Mouse (Mus musculus): ENCODE data around the gene Aen. TPM values are rescaled to one million over a fixed set of nuclear protein-coding genes. Genes with fewer than 3 reads are reported as not detected.

Aen gene
- polyA plus RNA-seq (2012): 117 and 201 TPM in 2 replicates

DNA sequence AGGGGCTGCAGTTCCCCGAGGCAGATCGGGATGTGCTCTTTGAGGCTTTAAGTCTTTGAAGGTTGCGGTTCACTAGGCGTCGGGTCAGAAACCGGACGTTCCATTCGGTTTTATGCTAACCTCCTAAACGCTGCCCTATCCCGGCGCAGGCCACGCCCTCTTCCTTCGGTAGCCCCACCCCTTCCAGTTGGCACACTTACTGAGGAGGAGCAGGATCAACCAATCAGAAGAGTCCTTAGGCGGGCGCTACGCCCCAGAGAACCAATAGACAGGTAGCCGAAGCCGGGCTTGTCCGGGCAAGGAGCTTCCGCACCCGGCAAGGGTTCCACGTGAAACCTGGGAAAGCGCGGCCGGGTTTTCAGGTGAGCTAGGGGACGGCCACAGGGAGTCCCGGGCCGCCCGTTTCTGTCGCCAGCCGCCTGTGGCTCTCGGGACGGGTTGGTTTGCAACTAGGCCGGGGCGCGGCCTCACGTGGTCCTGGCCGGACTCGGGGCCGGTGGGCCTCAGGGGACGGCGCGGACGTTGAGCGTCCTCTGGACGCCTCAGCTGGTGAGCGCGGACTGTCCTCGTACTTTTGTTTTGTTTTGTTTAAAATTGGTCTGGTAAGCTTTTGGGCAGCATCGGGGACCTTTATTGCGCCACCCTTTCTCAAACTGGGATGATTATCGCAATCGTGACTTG is at the start of gene Aen:
Aen (plus strand) TSS at position 202 of the 681 bp plus-strand sequence.
- TF ChIP-seq GATA1 (IDR thresholded peaks at IDR 0.05; ENCODE audit: low read length): no peak

GRCm38 (mm10) chr7:78846066-78846716 is 49.5 kb upstream of the Aen start:
- no peak for TF ChIP-seq GATA1 (IDR thresholded peaks at IDR 0.05; ENCODE audit: low read length)

GRCm38 (mm10) chr7:78846737-78847434 is 48.8 kb upstream of the Aen start, which contains the start of gene Det1:
Det1 (minus strand) TSS chr7:78847263.
- no peak for TF ChIP-seq GATA1 (IDR thresholded peaks at IDR 0.05; ENCODE audit: low read length)

DNA sequence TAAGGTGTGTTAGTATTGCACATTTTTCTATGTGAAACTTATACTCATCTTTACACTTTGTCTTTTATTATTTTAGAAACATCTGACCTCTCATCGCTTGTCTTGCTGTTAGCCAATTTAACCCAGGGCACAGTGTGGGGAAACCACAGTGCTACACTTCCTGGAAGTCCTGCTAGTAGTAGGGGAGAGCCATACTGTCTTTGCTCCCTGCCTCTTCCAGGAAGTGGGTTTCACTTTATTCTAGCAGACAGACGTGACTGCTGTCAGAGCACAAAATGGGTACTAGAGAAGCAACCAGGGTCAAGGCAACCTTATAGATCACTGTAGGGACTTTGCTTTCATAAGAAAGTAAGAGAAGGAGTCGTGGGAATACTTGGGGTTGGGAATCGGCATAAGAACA is 41.6 kb upstream of the Aen start:
- TF ChIP-seq GATA1 (IDR thresholded peaks at IDR 0.05; ENCODE audit: low read length): no peak

- no peak for TF ChIP-seq GATA1 (IDR thresholded peaks at IDR 0.05; ENCODE audit: low read length)
Measured at GRCm38 (mm10) chr7:78855044-78855655, 40.5 kb upstream of the Aen start.

DNA sequence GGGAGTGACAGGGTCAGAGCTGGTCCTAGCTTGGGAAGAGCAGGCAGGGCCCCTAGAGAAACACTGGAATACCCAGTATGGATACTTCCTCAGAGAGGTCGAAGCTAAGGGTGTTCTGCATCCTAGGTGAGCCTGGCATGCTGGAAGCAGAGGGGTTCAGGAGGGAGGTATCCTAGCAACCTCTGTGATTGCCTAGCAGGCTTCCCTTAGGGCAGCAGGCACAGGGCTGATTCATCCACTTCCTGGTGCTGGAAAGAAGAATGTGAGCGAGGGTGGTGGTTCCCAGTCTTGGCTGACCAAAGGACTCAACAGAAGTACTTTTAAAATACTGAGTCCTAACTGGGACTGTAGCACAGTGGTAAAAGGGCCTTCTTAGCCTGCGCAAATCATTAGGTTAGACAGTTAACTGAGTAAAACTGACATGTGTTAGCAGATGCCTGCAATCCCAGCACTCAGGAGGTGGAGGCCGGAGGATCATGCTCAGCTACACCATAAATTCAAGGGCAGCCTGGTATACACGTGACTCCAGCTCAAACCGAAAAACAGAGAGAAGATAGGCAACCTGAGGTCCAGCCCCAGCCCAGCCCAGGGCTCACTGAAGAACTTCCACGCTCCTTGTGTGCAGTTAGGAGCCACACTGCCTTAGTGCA is 31.7 kb upstream of the Aen start:
- no peak for TF ChIP-seq GATA1 (IDR thresholded peaks at IDR 0.05; ENCODE audit: low read length)

DNA sequence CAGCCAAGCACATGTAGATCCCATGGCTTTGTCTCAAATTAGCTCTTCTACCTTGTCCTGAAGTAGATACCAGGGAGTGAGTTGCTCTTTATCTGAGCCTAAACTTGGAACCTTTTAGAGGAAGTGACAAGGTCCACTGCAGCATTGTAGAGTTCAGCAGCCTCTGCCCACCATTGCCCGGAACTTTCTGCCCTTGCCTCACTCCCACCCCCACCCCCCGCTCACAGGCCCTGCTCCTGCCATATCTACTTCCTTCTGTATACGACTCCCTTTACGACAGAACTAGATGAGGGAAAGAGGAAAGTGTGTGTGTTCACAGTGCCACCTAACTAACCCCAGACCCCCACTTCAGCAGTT is 31.2 kb upstream of the Aen start:
- no peak for TF ChIP-seq GATA1 (IDR thresholded peaks at IDR 0.05; ENCODE audit: low read length)

DNA sequence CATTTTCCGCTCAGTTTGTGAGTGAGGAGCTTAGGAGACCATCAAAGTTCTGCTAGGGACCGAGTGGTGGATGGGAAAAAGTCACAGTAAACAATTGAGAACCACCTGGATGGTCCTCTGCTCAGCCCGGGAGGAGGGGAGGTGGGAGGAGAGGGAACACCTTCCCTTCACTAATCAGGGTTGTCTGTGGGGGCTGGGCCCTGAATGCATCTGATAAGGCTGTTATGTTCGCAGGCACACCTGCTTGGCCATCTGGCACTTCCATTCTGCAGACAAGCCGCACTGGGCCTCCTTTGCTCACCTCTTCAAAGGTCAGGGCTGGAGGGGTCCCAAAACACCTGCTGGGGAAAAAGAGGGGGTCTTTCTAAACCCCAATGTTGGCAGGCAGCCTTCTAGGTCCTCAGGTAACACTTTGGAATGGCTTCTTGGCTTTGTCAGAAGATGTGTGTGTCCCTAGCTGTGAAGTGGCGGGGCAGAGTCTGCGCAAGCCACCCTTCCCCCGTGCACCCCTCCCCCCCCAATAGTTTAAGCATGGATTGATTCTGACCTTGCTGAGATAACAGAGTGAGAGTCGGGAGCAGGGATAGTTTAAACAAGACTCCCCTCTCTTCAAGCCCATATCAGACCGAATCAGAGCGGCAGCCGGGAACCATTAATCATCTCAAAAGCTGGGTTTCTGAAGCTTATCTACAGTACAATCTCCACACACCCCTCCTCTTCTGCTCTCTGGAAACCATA is 30.3 kb upstream of the Aen start:
- no peak for TF ChIP-seq GATA1 (IDR thresholded peaks at IDR 0.05; ENCODE audit: low read length)

DNA sequence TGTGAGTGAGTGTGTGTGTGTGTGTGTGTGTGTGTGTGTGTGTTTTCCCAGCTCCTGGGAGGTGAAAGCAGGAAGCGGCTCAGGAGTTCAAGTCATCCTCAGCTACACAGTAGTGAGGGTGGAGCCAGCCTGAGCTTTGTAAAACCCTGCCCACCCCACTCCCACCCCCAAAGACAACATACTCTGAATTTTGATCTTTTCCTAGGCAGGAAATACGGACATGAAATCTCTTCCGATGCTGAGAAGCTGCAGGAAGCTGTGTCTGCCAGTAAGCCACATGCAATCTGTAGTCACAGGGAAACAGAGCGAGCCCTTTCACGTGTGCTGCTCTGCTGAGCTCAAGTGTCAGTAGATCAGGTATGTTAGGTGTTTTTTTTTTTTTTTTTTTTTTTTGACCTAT is 26.9 kb upstream of the Aen start:
- TF ChIP-seq GATA1 (IDR thresholded peaks at IDR 0.05; ENCODE audit: low read length): no peak

DNA sequence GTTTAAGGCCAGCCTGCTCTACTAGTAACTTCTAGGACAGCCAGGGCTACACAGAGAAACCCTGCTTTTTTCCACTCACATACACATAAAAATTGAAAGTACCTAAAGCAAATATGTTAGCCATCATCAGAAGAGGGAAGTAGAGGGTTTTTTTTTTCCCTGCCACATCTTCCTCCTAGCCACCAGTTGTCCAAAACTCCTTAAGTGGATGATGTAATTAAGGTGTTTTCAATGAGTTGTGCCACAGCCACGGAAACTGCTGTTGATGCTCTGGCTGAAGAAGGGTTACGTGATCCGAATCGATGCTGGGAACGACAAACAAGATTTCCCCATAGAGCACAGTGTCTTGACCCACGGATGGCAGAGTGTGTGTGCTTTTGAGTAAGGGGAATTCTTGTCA is 23.3 kb upstream of the Aen start:
- no peak for TF ChIP-seq GATA1 (IDR thresholded peaks at IDR 0.05; ENCODE audit: low read length)

GRCm38 (mm10) chr7:78872831-78873230 is 22.8 kb upstream of the Aen start:
- no peak for TF ChIP-seq GATA1 (IDR thresholded peaks at IDR 0.05; ENCODE audit: low read length)

DNA sequence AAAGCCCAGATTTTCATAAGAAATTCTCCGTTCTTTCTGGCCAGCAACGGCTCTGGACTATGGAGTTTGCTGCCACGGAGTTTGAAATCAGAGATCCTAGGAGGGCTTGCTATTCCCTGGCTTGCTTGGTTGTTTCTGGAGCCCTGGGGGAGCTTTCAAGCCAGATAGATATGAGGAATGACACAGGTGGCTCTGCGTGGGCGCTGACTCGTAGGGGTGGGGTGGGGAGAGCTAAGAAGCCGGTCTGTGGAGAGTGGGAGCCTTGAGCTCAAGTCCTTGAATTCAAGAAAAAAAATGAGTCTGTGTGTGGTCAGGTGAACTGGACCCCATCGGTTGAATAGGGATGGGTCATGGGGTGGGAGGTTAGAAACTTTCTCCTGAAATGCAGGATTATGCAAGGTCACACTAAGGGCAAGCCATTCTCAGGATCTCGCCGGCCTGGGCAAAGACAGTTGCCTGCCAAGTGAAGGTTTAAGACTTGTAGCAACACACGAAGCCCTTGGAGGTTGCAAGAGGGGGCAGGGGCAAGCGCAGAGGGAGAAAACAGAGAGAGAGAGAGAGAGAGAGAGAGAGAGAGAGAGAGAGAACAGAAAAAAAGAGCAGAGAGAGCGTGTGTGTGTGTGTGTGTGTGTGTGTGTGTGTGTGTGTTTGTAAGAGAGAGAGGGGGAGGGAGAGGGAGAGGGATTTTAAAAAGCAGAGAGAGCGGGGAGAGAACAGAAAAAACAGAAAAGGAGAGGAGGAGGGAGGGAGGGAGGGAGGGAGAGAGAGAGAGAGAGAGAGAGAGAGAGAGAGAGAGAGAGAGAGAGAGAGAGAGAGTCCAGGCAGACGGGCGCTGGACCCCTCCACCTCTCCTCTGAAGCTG is 13.8 kb upstream of the Aen start:
- TF ChIP-seq GATA1 (IDR thresholded peaks at IDR 0.05; ENCODE audit: low read length): no peak

- TF ChIP-seq GATA1 (IDR thresholded peaks at IDR 0.05; ENCODE audit: low read length): no peak
Measured at GRCm38 (mm10) chr7:78882469-78882837, 13.2 kb upstream of the Aen start.
